In the genomic region with DNA sequence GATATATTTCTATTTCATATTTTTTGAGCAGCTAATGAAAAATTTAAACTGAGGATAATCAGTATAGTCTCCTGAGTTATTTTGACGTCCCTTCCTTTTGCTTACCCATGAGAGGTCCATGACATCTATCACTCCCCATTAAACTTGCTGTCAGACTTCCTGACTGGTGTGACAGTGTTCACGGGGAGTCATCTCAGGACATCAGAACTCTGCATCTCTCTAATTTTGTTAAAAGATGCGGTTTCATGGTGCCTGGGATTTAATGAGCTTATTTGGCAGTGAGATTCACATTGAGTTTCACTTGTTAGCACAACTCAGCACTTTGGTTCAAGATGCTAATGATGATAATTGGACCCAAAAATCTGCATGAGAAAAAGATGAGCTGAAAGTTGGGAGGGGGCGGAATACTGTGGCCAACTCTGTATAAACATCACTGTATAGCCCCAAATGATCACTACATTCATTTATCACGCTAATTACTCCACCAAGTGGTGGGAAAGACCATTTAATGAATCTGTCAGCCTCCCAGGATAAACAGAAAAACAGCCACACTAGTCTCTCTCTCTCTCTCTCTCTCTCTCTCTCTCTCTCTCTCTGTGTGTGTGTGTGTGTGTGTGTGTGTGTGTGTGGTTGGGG, we compare ENCODE assay signal across 20 mouse cellular contexts.
DNase-seq lines count a peak whose midpoint lies in the region; ATAC-seq and TF ChIP-seq lines count a peak whose summit lies in the region.
"Had no signal": no experiment of that assay in that cellular context is flagged by ENCODE, and none has a peak within 500 bp of the region (broad histone marks: within the 10 kb centered on the region; RNA-seq: fewer than 3 reads in every experiment).

No protein-coding gene starts in this region.

- no peak overlapping the region for H3K4me2 ChIP-seq in hindbrain, embryonic 14.5 days (replicated peaks)
- no peak overlapping the region for H3K4me2 ChIP-seq in forebrain, embryonic 12.5 days
- H3K4me2 ChIP-seq in hindbrain, embryonic 16.5 days (ENCODE audit: low read length), result no peak overlapping the region
- no peak overlapping the region for H3K4me2 ChIP-seq in heart, embryonic 12.5 days
- H3K4me2 ChIP-seq: heart, embryonic 11.5 days; liver, embryonic 15.5 days had no signal

- peak; percentile 34; the same call in 1 of the 2 replicates for ATAC-seq in hindbrain, embryonic 14.5 days (ENCODE audit: low FRiP score)
- peak; percentile 68; the same call in 1 of the 2 replicates for ATAC-seq in forebrain, embryonic 12.5 days (ENCODE audit: low FRiP score)
- ATAC-seq in hindbrain, embryonic 16.5 days, result peak; percentile 56; the same call in 1 of the 2 replicates
- ATAC-seq in heart, embryonic 12.5 days (ENCODE audit: insufficient number of reproducible peaks, low FRiP score), result no peak
- ATAC-seq: inflammation-experienced regulatory T-cells, adult 6 months had no signal

- H3K79me2 ChIP-seq in MEL (ENCODE audit: control insufficient read depth, insufficient read depth, low read length, poor library complexity), result no peaks in the 10 kb centered on the region

- H3K4me1 ChIP-seq in hindbrain, embryonic 14.5 days (replicated peaks; ENCODE audit: control insufficient read depth, insufficient read depth, low read length), result no peaks in the 10 kb centered on the region
- peaks cover 7% of the 10 kb centered on the region; the same call in 1 of the 2 replicates for H3K4me1 ChIP-seq in hindbrain, embryonic 10.5 days (replicated peaks)
- H3K4me1 ChIP-seq in MEL (ENCODE audit: control insufficient read depth in 1 of 2, insufficient read depth in 2 of 2, low read length in 2 of 2), result peaks cover 15 to 17% of the 10 kb centered on the region in 2 experiments
- peaks cover 2% of the 10 kb centered on the region for H3K4me1 ChIP-seq in forebrain, embryonic 12.5 days
- H3K4me1 ChIP-seq in hindbrain, embryonic 16.5 days (ENCODE audit: control insufficient read depth, insufficient read depth, low read depth, low read length), result no peaks in the 10 kb centered on the region; the same call in 1 of the 2 replicates
- H3K4me1 ChIP-seq in heart, embryonic 12.5 days (replicated peaks), result no peaks in the 10 kb centered on the region
- H3K4me1 ChIP-seq: liver, embryonic 15.5 days had no signal

- no peak overlapping the region for H3K4me3 ChIP-seq in hindbrain, embryonic 14.5 days (replicated peaks; ENCODE audit: low read length)
- H3K4me3 ChIP-seq in hindbrain, embryonic 10.5 days, result no peak overlapping the region
- no peak overlapping the region for H3K4me3 ChIP-seq in MEL (ENCODE audit: control insufficient read depth in 1 of 2, insufficient read depth in 1 of 2, low read depth in 2 of 2, low read length in 2 of 2)
- H3K4me3 ChIP-seq in forebrain, embryonic 12.5 days (replicated peaks), result no peak overlapping the region
- no peak overlapping the region for H3K4me3 ChIP-seq in hindbrain, embryonic 16.5 days (ENCODE audit: low read length)
- H3K4me3 ChIP-seq in heart, embryonic 12.5 days, result no peak overlapping the region
- H3K4me3 ChIP-seq: limb, embryonic 10.5 days; liver, embryonic 15.5 days had no signal

- H3K9me3 ChIP-seq in hindbrain, embryonic 14.5 days (ENCODE audit: control insufficient read depth, low read length), result no peaks in the 10 kb centered on the region
- no peaks in the 10 kb centered on the region for H3K9me3 ChIP-seq in hindbrain, embryonic 10.5 days
- no peaks in the 10 kb centered on the region for H3K9me3 ChIP-seq in MEL (replicated peaks; ENCODE audit: insufficient read depth, low read length)
- no peaks in the 10 kb centered on the region for H3K9me3 ChIP-seq in forebrain, embryonic 12.5 days
- H3K9me3 ChIP-seq in hindbrain, embryonic 16.5 days (ENCODE audit: control insufficient read depth, low read length), result no peaks in the 10 kb centered on the region
- H3K9me3 ChIP-seq in heart, embryonic 12.5 days (replicated peaks), result no peaks in the 10 kb centered on the region
- H3K9me3 ChIP-seq: limb, embryonic 10.5 days; liver, embryonic 15.5 days had no signal

- no peak for TF ChIP-seq EP300 in MEL (IDR thresholded peaks at IDR 0.05; ENCODE audit: low read depth in 1 of 2, low read length in 2 of 2)

- peaks cover 19% of the 10 kb centered on the region; the same call in 1 of the 2 replicates for H3K36me3 ChIP-seq in hindbrain, embryonic 14.5 days (replicated peaks; ENCODE audit: control insufficient read depth, insufficient read depth)
- peaks cover 20% of the 10 kb centered on the region for H3K36me3 ChIP-seq in hindbrain, embryonic 10.5 days
- peaks cover 0 to 17% of the 10 kb centered on the region in 2 experiments; a peak in 2 of 4 replicates for H3K36me3 ChIP-seq in MEL (ENCODE audit: control insufficient read depth in 1 of 2, insufficient read depth in 2 of 2, low read length in 2 of 2)
- peaks cover 11% of the 10 kb centered on the region for H3K36me3 ChIP-seq in forebrain, embryonic 12.5 days (replicated peaks)
- peaks cover 5% of the 10 kb centered on the region; the same call in 1 of the 2 replicates for H3K36me3 ChIP-seq in hindbrain, embryonic 16.5 days (ENCODE audit: control insufficient read depth, insufficient read depth, low read length)
- H3K36me3 ChIP-seq in heart, embryonic 12.5 days, result no peaks in the 10 kb centered on the region
- H3K36me3 ChIP-seq: limb, embryonic 10.5 days; liver, embryonic 15.5 days had no signal

- TF ChIP-seq CTCF in MEL (IDR thresholded peaks at IDR 0.05 in 2 of 3, conservative IDR thresholded peaks at IDR 0.05 in 1 of 3; ENCODE audit: control insufficient read depth in 1 of 3, insufficient read depth in 1 of 3, low read depth in 2 of 3, low read length in 3 of 3, poor library complexity in 1 of 3, severe bottlenecking in 1 of 3), result peak in 1 of 3 experiments; percentile 56; a peak in 2 of 6 replicates

- H3K27ac ChIP-seq in hindbrain, embryonic 14.5 days, result no peak overlapping the region
- no peak overlapping the region for H3K27ac ChIP-seq in hindbrain, embryonic 10.5 days
- H3K27ac ChIP-seq in MEL (ENCODE audit: control insufficient read depth, low read depth, low read length), result no peak overlapping the region
- H3K27ac ChIP-seq in forebrain, embryonic 12.5 days, result no peak overlapping the region
- no peak overlapping the region for H3K27ac ChIP-seq in hindbrain, embryonic 16.5 days (ENCODE audit: low read depth, low read length)
- no peak overlapping the region for H3K27ac ChIP-seq in heart, embryonic 12.5 days (ENCODE audit: poor library complexity, severe bottlenecking)
- H3K27ac ChIP-seq: limb, embryonic 10.5 days; liver, embryonic 15.5 days; stomach, postnatal 0 days had no signal

- H3K27me3 ChIP-seq in hindbrain, embryonic 14.5 days (ENCODE audit: control insufficient read depth, insufficient read depth, low read length), result no peaks in the 10 kb centered on the region
- H3K27me3 ChIP-seq in hindbrain, embryonic 10.5 days (ENCODE audit: insufficient read depth, poor library complexity, severe bottlenecking), result no peaks in the 10 kb centered on the region
- H3K27me3 ChIP-seq in MEL (ENCODE audit: control insufficient read depth in 1 of 2, insufficient read depth in 2 of 2, low read length in 2 of 2), result no peaks in the 10 kb centered on the region
- no peaks in the 10 kb centered on the region for H3K27me3 ChIP-seq in forebrain, embryonic 12.5 days
- H3K27me3 ChIP-seq in hindbrain, embryonic 16.5 days (replicated peaks; ENCODE audit: control insufficient read depth, insufficient read depth, low read length), result no peaks in the 10 kb centered on the region
- H3K27me3 ChIP-seq in heart, embryonic 12.5 days (replicated peaks), result 0 out of 2 replicates have a peak, but pooled peaks cover 4% of the 10 kb centered on the region
- H3K27me3 ChIP-seq: liver, embryonic 15.5 days had no signal

- TF ChIP-seq POLR2A in MEL (IDR thresholded peaks at IDR 0.05; ENCODE audit: control insufficient read depth in 1 of 2, insufficient read depth in 1 of 2, low read depth in 1 of 2, low read length in 2 of 2, poor library complexity in 1 of 2), result no peak

- peak; percentile 56 for DNase-seq in hindbrain, embryonic 14.5 days (ENCODE audit: low spot score)
- DNase-seq in hindbrain, embryonic 10.5 days (ENCODE audit: low spot score), result no peak
- no peak for DNase-seq in MEL (ENCODE audit: low read depth, low spot score)
- no peak for DNase-seq in cerebellum, adult 11-12 months
- DNase-seq in heart, postnatal 10 days, result no peak
- DNase-seq: adrenal gland, adult 2 months; cerebellum, adult 8-10 months; heart, postnatal 14 days; kidney, adult 18-20 months; liver; lung, postnatal 4 days; thymus, adult 2 months had no signal

- H3K9ac ChIP-seq in hindbrain, embryonic 14.5 days, result no peak overlapping the region
- no peak overlapping the region for H3K9ac ChIP-seq in MEL (ENCODE audit: control insufficient read depth, low read depth, low read length, poor library complexity, severe bottlenecking)
- H3K9ac ChIP-seq in forebrain, embryonic 12.5 days, result no peak overlapping the region
- no peak overlapping the region for H3K9ac ChIP-seq in hindbrain, embryonic 16.5 days (ENCODE audit: low read depth, low read length)
- no peak overlapping the region for H3K9ac ChIP-seq in heart, embryonic 12.5 days
- H3K9ac ChIP-seq: liver, embryonic 15.5 days had no signal

- 63% methylated on average over 5 of the region's 5 CpGs for WGBS in hindbrain, embryonic 14.5 days
- WGBS in hindbrain, embryonic 10.5 days, result 81% methylated on average over 5 of the region's 5 CpGs
- 62% methylated on average over 5 of the region's 5 CpGs for WGBS in forebrain, embryonic 12.5 days
- WGBS in hindbrain, embryonic 16.5 days, result 52% methylated on average over 5 of the region's 5 CpGs
- 75% methylated on average over 5 of the region's 5 CpGs for WGBS in heart, embryonic 12.5 days

- intact Hi-C loops in heart, postnatal 10 days (cut with DNase I), result no loop called here

- peak; percentile 62 for TF ChIP-seq RAD21 in MEL (IDR thresholded peaks at IDR 0.05; ENCODE audit: low read depth, low read length)

TF ChIP-seq in MEL, 35 proteins besides CTCF, POLR2A, EP300 and RAD21:
- TF ChIP-seq RCOR1 (IDR thresholded peaks at IDR 0.05; ENCODE audit: low read depth, low read length) (no peak), TBP (IDR thresholded peaks at IDR 0.05; ENCODE audit: low read depth, low read length) (no peak), ZC3H11A (IDR thresholded peaks at IDR 0.05; ENCODE audit: low read depth, low read length) (peak; percentile 64), MEF2A (IDR thresholded peaks at IDR 0.05; ENCODE audit: extremely low read depth, insufficient replicate concordance, low read depth, low read length, poor library complexity, severe bottlenecking) (no peak), SMC3 (IDR thresholded peaks at IDR 0.05; ENCODE audit: low read depth, low read length) (peak; percentile 70), MAZ (IDR thresholded peaks at IDR 0.05; ENCODE audit: low read depth, low read length) (0 out of 2 replicates have a peak, but pooled peaks have one; percentile 42)
